Mouse (Mus musculus) heart, postnatal 10 days (tissue): ENCODE measurements around the gene Pigt. TPM values are rescaled to one million over a fixed set of nuclear protein-coding genes. Genes with fewer than 3 reads are reported as not detected.

Source experiments
- DNase-seq, 2 experiments: peaks; one replicate each; pipeline ENCODE4 v3.0.0; 2021
- intact Hi-C: fragments of 180-260 bp; cut with DNase I; formaldehyde crosslinking; loops from one replicate; pipeline ENCODE4 v1.15.1; 2025
- total RNA-seq, 2 experiments: library from RNA; stranded (reverse); gene quantifications; 2 replicates each; pipeline ENCODE4 v1.2.3; 2021

The Pigt gene
- total RNA-seq, 2 experiments from 2014 or later, result 56.4 to 56.8 TPM

DNA sequence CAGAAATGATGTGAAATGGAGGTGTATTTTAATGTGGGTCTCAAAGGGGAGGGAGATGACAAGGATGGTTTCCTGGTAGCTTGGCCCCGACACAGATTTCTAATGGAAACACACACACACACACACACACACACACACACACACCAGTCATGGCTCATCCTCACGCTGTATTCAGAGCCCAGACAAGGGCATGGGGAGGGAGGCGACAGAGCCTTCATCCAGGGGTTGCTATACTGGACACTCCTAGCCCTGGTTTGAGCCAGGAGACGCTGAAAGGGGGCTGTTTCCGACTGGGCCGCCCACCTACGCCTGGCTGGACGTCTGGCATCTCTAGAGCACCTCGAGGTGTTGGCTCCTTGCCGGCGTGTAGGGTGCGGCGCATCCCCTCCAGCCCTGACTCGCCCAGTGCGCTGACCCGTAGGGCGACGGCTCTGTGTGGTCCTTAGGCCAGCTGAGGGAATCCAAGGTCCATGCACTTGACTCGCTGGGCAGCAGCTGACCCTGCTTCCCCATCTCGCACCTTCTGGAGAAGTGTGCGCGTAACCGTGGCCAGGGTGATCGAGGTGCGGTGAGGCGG is 11.6 kb upstream of the Pigt start, which contains the start of gene Dbndd2:
Gene Dbndd2, plus strand, starts transcription at position 426 of the 577 bp plus-strand sequence.
- DNase-seq, result peak; percentile 54 to 61
- intact Hi-C loops, result no loop called here

DNA sequence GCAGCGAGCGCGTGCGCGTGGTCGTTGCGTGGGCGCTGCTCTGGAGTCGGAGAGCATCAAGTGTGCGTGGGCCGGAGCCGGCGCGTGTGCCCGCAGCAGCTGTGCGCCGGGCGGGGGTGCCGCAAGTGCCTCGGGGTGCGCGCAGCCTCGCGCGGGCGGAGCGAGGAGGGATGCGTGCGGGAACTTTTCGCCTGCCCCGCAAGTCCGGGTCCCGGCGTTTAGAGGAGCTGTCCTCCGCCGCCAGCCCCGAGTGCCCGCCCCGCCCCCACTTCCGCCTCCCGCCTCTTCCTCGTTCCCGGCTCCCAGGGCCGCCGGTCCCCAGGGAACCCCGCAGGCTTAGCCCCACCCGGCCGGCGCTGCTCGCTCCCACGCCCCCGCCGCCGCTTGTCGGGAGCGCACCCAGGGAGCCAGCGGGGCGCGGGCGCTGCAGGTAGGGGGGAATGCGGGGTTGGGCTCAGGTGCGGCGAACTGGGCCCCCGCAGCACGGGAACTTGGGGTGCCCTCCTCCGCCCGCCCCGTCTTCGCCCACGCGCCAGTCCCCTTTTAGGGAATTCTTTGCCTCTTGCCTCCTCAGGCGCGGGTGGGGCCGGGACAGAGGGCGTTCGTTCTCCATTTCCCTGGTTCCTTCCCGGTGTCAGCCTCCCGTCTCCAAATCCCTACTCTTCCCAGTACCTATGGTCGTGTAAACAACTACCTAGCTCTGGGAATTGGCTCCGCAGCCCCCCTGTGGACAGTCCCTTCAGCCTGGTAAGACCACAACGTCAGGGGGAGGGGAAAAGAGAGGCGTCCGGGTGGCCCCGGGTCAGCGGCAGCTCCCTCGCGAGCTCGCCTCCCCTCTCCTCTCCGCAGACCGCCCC is 10.8 kb upstream of the Pigt start:
- intact Hi-C loops, result no loop called here

DNA sequence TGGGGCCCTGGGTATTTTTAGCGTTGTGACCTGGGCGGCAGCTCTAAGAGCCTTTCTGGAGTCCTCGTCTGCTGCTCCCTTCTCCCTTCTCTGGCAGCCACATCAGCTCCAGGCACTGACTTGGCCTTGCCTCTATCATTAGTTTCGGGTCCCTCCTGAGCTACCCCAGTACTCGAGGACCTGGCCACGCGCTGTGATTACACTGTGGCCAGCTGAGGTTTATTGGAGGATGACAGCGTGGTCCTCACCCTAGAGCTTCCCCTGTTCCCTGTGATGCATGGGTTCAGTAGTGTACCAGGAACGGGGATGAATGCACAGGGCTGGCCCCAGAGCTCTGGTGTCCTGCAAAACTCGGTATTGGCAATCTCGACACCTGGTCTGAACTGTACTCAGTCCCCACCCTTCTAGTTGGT is 10.2 kb upstream of the Pigt start:
- intact Hi-C loops, result no loop called here
- no peak for DNase-seq

More for the DNA sequence above, 10.8 kb upstream of the Pigt start:
- peak; percentile 70 to 72 for DNase-seq

DNA sequence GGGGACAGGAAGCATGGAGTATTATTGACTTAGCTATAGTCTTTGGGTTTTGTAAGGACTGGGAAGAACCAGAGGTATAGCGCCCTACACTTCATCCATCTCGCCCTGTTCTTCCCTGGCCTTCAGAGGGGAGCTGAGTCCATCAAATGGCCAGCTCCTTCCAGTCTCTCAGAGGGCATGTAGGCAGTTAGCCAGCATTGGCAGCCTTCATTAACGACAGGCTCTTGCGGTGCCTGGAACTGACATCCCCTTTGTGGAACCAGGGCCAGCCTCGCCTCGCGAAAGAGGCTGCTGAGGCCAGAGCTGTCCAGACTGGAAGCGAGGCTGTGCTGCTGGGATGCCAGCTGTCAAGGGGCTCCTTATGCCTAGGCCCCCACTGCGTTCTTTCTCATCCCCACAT is 9.5 kb upstream of the Pigt start:
- intact Hi-C loops, result no loop called here
- no peak for DNase-seq

DNA sequence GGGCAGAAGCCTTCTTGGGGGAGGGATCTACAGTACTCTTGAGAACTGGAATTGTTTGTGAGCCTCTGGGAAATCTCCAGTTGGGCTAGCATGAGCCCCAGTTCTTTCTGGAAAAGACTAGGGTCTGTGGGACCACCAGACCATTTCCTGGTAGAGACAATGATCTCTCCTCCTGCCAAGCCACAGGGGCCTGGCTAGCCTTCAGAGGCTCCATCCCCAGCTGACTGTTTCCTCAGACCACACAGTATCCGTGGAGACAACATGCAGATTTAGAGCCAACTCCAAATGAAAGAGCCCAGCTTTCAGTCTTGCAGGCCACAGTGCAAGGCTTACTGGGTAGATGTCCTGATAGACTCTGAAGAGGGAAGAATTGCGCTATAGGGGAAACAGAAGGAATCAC is 3.2 kb upstream of the Pigt start:
- DNase-seq, result no peak
- intact Hi-C loops, result no loop called here

DNA sequence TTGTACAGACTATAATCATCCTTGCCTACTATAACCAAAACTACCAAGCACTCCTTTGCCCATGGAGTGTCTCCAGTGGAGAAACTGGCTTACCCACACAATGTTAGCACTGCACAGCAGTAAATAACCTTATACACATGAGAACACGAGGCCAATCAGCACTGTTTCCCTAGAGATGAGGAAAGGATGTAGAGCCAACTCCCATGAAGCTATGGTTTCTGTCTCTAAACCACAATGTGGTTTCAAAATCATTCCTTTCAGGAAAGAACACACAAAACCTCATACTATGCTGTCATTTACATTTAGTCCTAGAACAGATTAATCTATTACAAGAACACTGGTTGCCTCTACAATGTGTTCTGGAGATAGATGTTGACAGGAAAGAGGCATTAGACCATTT is 989 bp upstream of the Pigt start:
- intact Hi-C loops, result loop anchor here (5.0 kb wide), 1 partner anchor 34 kb away; the partner anchor contains the start of gene Gm20458
- DNase-seq, result no peak

DNA sequence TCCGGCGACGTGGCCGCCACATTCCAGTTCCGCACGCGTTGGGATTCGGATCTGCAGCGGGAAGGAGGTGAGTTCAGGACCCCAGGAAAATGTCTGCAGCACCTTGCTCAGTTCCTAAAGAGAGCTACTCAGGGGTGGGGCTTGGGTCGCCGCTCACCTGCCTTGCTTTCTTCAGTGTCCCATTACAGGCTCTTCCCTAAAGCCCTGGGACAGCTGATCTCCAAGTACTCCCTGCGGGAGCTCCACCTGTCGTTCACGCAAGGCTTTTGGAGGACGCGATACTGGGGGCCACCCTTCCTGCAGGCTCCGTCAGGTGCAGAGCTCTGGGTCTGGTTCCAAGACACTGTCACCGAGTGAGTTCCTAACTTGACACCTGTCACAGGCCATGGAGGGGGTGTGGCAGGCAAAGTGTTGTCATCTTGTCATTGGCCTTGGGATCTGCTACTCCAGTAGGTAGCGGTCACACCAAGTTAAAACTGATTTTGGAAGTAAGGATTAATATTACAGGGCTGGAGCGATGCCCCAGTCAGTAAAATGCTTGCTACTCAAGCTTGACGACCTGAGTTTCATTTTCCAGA is 460 bp downstream of the Pigt start:
- DNase-seq, result no peak
- intact Hi-C loops, result loop anchor here (5.0 kb wide), 1 partner anchor 35 kb away; the partner anchor contains the start of gene Gm20458

DNA sequence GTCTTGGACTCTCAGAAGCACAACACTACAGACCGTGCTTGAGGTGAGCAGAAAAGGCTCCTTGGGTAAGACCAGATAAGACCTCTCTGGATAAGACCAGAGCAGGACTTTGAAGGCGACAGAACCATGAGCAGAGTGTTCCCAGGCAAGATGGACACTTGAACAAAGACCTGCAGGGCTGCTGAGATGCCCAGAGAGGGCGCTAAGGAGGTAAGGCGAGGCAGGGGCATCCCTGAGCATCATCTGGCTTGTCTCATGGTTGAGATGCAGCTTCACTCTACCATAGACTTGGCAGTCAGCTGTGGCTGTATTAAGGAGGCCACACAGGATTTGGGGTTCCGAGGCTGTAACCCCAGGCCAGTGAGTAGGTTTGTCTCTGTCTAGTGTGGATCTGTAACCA is 2.0 kb downstream of the Pigt start:
- no peak for DNase-seq
- intact Hi-C loops, result loop anchor here (5.0 kb wide), 1 partner anchor 37 kb away; the partner anchor contains the start of gene Gm20458

DNA sequence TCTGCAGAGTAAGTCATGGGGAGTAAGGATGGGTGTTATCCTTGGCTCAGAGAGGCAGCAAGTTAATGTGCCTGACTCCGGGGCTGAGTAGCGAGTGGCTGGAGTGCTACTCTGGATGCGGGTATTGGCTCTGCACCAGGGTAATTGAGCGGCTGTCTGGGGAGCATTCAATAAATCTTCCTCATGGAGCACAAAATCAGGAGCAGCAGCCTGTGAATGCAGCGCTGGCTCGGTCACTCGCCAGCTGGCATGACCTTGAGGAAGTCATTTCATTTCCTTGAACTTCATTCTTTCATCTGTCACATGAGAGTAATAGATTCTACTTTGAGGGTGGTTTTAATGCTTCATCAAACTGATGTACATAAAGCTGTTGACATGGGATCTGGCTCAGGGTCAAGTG is 3.2 kb downstream of the Pigt start:
- DNase-seq, result no peak
- intact Hi-C loops, result no loop called here

DNA sequence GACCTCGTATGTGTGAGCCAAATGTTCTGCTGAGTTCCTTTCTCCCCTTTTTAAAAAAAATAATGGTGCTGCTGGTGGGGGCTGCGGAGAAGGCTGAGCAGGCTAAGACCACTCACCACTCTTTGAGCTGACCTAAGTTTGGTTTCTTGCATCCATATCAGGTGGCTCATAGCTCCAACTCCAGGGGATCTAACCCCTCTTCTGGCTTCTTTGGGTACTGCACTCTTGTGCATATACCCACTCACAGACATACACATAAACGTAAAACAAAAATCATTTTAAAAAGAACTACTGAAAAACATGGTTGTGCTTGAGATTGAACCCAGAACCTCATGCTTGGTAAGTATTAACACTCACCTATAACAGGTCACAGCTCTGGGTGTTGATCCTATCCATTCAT is 7.6 kb downstream of the Pigt start:
- intact Hi-C loops, result no loop called here
- DNase-seq, result no peak

DNA sequence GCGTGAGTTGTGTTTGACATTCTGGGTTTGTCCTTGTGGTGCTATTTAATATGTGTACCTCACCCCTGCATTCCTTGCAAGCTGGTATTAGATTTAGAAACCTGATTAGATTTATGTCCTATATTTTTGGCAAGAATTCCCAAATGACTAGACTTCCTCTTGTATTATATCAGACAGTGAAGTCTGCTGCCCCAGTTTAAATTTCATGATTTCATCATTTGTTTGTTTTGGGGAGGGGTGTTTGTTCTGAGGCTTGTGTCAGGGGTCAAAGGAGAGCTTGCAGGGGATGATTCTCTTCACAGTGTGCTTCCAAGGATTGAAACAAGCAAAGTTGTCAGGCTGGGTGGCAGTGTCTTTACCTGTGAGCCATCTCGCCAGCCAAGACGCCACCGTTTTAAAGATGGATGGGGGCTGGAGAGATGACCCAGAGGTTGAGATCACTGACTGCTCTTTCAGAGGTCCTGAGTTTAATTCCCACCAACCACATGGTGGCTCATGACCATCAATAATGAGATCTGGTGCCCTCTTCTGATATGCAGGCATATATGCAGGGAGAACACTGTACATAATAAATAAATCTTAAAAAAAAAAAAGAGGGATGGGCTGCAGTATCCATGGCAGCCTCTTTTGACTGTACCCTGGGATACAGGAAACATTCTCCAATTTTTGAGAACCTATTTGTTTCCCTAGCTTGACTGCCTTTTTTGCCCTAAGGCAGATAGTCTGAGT is 8.5 kb downstream of the Pigt start:
- intact Hi-C loops, result no loop called here
- no peak for DNase-seq

DNA sequence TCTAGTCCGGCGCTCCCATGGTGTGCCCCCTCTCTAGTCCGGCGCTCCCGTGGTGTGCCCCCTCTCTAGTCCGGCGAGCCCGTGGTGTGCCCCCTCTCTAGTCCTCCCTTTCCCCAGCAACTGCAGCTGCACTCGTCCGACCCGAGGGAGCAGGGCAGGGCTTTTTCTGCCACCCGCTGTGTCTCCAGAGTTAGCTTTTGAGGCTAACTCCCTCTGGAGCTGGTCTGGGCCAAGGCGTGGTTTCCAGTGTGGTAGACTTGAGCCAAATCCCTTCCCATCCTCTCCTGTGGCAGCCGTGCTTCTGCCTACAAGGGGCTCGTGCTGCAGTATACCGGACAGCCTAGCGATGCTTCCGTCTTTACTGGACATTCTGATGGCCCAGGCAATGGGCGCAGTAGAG is 10.5 kb downstream of the Pigt start:
- intact Hi-C loops, result no loop called here

DNA sequence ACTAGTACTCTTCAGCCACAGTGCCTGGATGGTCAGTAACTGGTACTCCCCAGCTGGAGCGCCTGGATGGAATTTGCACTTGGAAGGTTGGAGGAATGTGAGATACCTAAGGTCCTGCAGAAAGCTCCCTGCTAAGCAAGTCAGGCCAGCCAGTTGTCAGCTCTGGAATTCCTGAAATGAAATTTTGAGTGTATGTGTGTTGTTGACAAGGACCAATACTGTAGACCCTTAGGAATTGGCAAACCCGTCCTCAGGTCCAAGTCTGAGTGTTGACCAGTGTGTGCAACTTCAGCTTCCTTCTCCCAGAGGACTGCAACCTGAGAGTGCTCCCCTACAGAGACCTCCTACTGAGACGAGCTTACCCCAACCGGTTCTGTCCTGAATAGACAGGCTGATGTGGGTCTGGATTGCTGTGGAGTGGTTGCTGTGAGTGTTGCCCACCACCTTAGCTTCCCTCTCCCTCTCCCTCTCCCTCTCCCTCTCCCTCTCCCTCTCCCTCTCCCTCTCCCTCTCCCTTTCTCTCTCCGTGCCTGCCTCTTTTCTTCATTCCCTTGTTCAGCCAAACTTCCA is 13.4 kb downstream of the Pigt start:
- intact Hi-C loops, result no loop called here
- no peak for DNase-seq

More for the DNA sequence above, 10.5 kb downstream of the Pigt start:
- no peak for DNase-seq

DNA sequence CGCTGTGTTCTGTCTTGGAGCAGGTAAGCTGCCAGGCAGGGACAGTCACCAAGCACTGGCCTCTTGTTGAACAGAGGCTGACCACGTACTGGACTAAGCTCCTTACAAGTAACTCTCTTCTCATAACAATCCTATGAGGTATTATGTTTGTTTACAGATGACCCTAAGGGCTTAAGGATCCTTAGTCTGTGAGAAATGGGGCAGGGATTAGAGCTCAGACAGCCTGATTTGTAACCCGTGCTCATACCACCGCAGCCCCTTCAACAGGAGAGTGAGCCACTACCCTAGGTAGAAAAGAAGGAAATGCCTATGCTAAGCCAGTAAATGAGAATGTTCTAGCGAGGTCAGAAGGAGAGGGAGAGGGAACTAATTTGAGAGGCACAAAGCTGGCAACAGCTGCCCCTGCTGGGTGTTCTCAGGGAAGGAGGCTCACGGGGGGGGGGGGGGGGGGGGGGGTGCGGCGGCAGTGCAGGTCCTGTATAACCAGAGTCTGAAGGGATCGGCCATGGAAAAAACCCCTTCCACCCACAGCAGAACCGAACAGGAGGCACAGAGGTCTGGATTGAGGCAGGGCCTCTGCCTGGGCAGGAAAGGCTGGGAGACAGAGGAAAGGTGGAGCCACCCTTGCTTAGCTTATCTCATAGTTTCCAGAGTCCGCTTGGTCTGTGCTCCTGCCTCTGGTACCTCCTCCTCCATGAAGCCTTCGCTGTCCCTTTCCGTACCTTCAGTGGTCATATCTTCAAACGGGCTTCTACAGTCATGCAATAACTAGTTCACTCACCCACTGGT is 15.0 kb downstream of the Pigt start:
- no peak for DNase-seq

DNA sequence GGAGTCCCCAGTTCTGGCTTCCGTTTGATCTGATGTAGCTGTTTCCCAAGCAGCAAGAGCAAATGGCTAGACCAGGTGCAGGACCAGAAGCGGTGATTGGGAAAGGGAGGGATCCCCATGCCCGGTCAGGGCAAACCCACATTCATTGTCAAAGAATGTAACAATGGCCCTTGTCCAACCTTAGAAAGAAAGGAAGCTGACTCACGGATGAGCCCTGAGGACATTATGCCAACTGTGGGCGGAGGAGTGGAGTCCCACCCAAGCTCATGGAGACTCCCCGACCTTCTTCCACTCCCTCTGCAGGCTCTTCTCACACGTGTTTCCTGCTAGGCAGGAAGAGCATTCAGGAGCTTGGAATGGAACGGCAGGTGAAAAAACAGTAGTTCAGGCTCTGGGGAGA is 16.1 kb downstream of the Pigt start:
- peak; percentile 57 to 64 for DNase-seq
- intact Hi-C loops, result no loop called here

More for the DNA sequence above, 15.0 kb downstream of the Pigt start:
- intact Hi-C loops, result no loop called here

DNA sequence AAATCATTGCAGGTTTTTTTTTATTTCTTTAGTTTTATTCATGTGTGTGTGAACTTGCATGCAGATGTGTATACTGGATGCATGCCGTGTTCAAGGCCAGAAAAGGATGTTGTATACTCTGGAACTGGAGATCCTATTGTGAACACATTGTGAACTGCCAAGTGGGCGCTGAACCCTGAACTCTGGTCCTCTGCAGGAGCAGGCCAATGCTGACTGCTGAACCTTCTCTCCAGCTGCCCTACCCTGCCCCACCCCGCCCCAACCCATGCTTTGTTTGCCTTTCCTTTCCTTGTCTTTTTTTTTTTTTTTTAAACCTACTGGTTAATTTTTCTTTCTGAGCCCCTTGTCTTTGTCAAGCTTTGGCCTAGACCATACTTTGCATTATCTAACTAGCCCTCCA is 17.6 kb downstream of the Pigt start:
- intact Hi-C loops, result no loop called here
- no peak for DNase-seq

DNA sequence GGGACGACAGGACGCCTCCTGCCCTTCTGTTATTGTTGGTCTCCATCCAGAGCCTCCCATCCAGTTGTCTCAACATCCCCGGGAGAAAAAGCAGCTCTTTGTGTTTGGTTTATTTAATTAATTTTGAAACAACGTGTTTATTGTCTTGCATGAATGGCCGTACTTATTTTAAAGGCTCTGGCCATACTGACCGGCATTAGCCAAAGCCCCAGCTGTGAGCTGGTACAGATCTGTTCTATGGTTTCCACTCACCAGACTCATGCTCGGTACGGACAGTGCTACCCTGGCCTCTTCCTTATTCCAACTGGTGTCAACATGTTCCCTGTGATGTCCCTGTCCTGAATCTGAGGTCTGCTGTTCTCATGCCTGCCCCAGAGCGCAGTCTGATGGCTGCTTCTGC is 18.6 kb downstream of the Pigt start:
- DNase-seq, result no peak
- intact Hi-C loops, result no loop called here

DNA sequence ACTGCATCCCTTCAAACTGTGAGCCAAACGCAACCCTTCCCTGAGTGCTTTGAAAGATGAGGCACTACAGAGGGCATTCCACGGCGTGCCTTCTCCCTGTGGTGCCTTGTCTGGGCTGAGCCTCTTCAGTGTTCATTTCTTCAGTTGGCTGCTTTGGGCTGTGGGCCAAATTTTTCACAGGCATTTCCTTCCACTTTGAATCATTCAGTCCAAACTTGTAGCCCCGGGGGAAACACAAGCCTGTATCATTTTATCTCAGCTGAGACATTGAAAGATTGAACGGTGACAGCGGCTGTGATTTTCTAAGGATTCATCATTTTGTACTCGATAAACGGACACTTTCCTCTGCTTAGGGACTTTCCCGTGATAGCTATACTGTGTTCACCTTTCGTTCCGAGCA is 19.3 kb downstream of the Pigt start:
- DNase-seq, result no peak
- intact Hi-C loops, result no loop called here

DNA sequence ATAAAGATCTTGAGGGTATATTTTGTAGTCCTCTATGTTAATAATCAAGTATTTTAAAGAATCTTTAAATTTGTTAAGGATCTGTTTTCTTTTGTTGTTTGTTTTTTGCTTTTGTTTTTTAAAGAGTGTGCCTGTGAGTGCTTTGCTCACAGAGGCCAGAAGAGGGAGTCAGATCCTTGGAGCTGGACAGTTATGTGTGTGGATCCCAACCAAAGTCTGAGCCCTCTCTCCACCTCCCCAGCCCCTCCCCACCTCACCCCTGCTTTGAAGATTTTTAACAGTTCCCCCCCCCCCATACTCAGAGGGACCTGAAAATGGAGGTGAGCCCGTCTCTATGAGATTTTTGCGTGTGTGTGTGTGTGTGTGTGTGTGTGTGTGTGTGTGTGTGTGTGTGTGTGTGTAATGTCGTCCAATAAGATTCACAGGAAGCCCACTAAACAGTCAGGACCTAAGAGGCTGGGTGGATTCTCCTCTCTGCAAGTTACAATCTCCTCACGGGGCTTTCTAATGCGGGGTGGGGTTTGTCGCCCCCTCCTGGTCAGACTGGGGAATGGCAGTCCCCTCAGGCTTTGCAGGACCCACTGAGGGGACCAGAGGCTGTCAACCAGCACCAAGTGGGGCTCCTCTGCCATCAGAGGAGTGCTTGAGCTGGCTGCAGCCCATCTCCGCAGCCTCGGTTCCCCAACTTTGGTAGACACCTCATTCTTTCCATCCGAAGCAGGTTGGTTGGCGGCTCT is 20.3 kb downstream of the Pigt start:
- DNase-seq, result peak; percentile 64 to 70
- intact Hi-C loops, result loop anchor here (2.0 kb wide), 1 partner anchor 47 kb away; no protein-coding TSS in a partner anchor
